Mouse (Mus musculus) liver, postnatal 0 days (tissue): Measurements from ENCODE around the gene Sv2a. TPM values are rescaled to one million over a fixed set of nuclear protein-coding genes. Genes with fewer than 3 reads are reported as not detected.
"Not testable (repeated sequence)": the region's sequence is repeated elsewhere in the genome, so short reads cannot be mapped to it uniquely, and the experiment has no call there.

ENCODE experiments used
- ATAC-seq: fragments of 200-750 bp; cut with Nextera tagmentation; 2 replicates; pipeline ENCODE4 v1.8.0; 2017; ENCODE audit warnings: mild to moderate bottlenecking, moderate library complexity
- DNase-seq: peaks from one replicate; pipeline ENCODE4 v3.0.0-alpha.2; 2016
- H3K27ac ChIP-seq: fragments of 300-500 bp; sonication (generic); 2 replicates; pipeline ENCODE4 v1.5.1; 2014; ENCODE audit warnings: antibody characterized with exemption, moderate library complexity, mild to moderate bottlenecking, low read depth
- H3K27me3 ChIP-seq: fragments of 300-500 bp; sonication (generic); 2 replicates; pipeline ENCODE4 v1.6.1; 2014; ENCODE audit warnings: low read length, control low read depth, mixed read lengths; ENCODE audit not compliant: insufficient read depth
- H3K36me3 ChIP-seq: fragments of 300-500 bp; sonication (generic); replicated peaks from 2 replicates; pipeline ENCODE4 v1.6.1; 2014; ENCODE audit warnings: mild to moderate bottlenecking, control low read depth, low read length, moderate library complexity, mixed read lengths; ENCODE audit not compliant: insufficient read depth
- H3K4me1 ChIP-seq: fragments of 300-500 bp; sonication (generic); 2 replicates; pipeline ENCODE4 v1.6.1; 2014; ENCODE audit warnings: antibody characterized with exemption, mild to moderate bottlenecking, control low read depth; ENCODE audit not compliant: insufficient read depth
- H3K4me2 ChIP-seq: fragments of 300-500 bp; sonication (generic); 2 replicates; pipeline ENCODE4 v1.6.1; 2014; ENCODE audit warnings: low read depth, mild to moderate bottlenecking, low read length, moderate library complexity, mixed read lengths
- H3K4me3 ChIP-seq: fragments of 300-500 bp; sonication (generic); 2 replicates; pipeline ENCODE4 v1.5.1; 2014; ENCODE audit warnings: low read depth, low read length
- H3K9ac ChIP-seq: fragments of 300-500 bp; sonication (generic); replicated peaks from 2 replicates; pipeline ENCODE4 v1.6.1; 2014; ENCODE audit warnings: mild to moderate bottlenecking, moderate library complexity
- H3K9me3 ChIP-seq: fragments of 300-500 bp; sonication (generic); 2 replicates; pipeline ENCODE4 v1.6.1; 2016; ENCODE audit warnings: mild to moderate bottlenecking, control low read depth, low read length, mixed read lengths
- CTCF ChIP-seq: sonication (generic); IDR thresholded peaks from 2 replicates; pipeline ENCODE4 v1.5.1; 2016; ENCODE audit warnings: antibody characterized with exemption, low read depth
- EP300 ChIP-seq: IDR thresholded peaks from 2 replicates; pipeline ENCODE4 v1.6.1; 2016; ENCODE audit warnings: antibody characterized with exemption, low read depth, mild to moderate bottlenecking
- WGBS: fragments of 180-500 bp; shearing (Covaris S2); extraction: QIAGEN DNeasy Blood & Tissue Kit; methylation state at CpG from one replicate; pipeline ENCODE4 v1.1.7; 2014; ENCODE audit not compliant: insufficient replicate concordance; 5-methylcytosine and 5-hydroxymethylcytosine counted together
- polyA plus RNA-seq: library from polyadenylated mRNA; unstranded; fragments of >200 nt; fragmentation: Nextera tagmentation; extraction: Ambion mirVana; gene quantifications from 2 replicates; pipeline ENCODE4 v1.2.1, GENCODE M21; 2015

Gene Sv2a
- polyA plus RNA-seq, 1 experiment from 2014 or later = 0.08 TPM

- Histone ChIP-seq H3K36me3 (peaks cover 30% of the 10 kb centered on the region), H3K9ac (peak within 1 kb of the TSS; percentile 82), H3K9me3 (no peaks in the 10 kb centered on the region), H3K4me1 (peaks cover 32% of the 10 kb centered on the region), H3K27me3 (no peaks in the 10 kb centered on the region), H3K4me3 (peak within 1 kb of the TSS; percentile 84), H3K4me2 (peak within 1 kb of the TSS; percentile 84), H3K27ac (peak within 1 kb of the TSS; percentile 93)
- peak; percentile 97 for DNase-seq
- TF ChIP-seq EP300 = peak; percentile 64; the same call in 1 of the 2 replicates
- no peak for TF ChIP-seq CTCF
- peak; percentile 95 for ATAC-seq
- WGBS = under 1% methylated on average over 56 of the region's 58 CpGs
Observed at GRCm38 (mm10) chr3:96172197-96173178, 8.5 kb upstream of the Sv2a start, which contains the start of gene Sf3b4. Gene Sf3b4, plus strand, starts transcription at chr3:96172332.

- H3K9me3 ChIP-seq = no peaks in the 10 kb centered on the region
- H3K4me1 ChIP-seq = peaks cover 27% of the 10 kb centered on the region
- H3K36me3 ChIP-seq = peaks cover 37% of the 10 kb centered on the region
- H3K4me2 ChIP-seq = peak overlapping the region; percentile 84
- peak overlapping the region; percentile 93; the same call in 1 of the 2 replicates for H3K27ac ChIP-seq
- ATAC-seq (no peak), DNase-seq (no peak)
- 30% methylated on average over 7 of the region's 7 CpGs for WGBS
- no peak for TF ChIP-seq EP300
- peak overlapping the region; percentile 82 for H3K9ac ChIP-seq
- H3K27me3 ChIP-seq = no peaks in the 10 kb centered on the region
- peak overlapping the region; percentile 84 for H3K4me3 ChIP-seq
Observed at GRCm38 (mm10) chr3:96173185-96173584, 7.8 kb upstream of the Sv2a start.

- not testable (repeated sequence) for H3K4me2 ChIP-seq
- peaks cover 42% of the 10 kb centered on the region for H3K36me3 ChIP-seq
Observed at GRCm38 (mm10) chr3:96174042-96174441, 6.9 kb upstream of the Sv2a start.

GRCm38 (mm10) chr3:96175251-96175650, 5.7 kb upstream of the Sv2a start:
- Histone ChIP-seq H3K4me3 (no peak overlapping the region), H3K9ac (no peak overlapping the region), H3K27ac (no peak overlapping the region), H3K36me3 (peaks cover 42% of the 10 kb centered on the region), H3K4me2 (no peak overlapping the region), H3K4me1 (peaks cover 26% of the 10 kb centered on the region), H3K27me3 (no peaks in the 10 kb centered on the region), H3K9me3 (no peaks in the 10 kb centered on the region)
- 90% methylated on average over 6 of the region's 6 CpGs for WGBS
- DNase-seq (no peak), ATAC-seq (no peak)
- TF ChIP-seq EP300 (no peak), CTCF (no peak)

More at GRCm38 (mm10) chr3:96174042-96174441, 6.9 kb upstream of the Sv2a start:
- not testable (repeated sequence) for H3K27me3 ChIP-seq, ATAC-seq, DNase-seq, H3K9me3 ChIP-seq, H3K27ac ChIP-seq, H3K9ac ChIP-seq, H3K4me3 ChIP-seq
- WGBS = 85% methylated on average over 4 of the region's 4 CpGs
- peaks cover 27% of the 10 kb centered on the region for H3K4me1 ChIP-seq

- 77% methylated on average over 4 of the region's 4 CpGs for WGBS
- no peak for DNase-seq
- peaks cover 6% of the 10 kb centered on the region for H3K4me1 ChIP-seq
- H3K27ac ChIP-seq = no peak overlapping the region
- no peak overlapping the region for H3K4me2 ChIP-seq
- no peak overlapping the region for H3K9ac ChIP-seq
- TF ChIP-seq CTCF (no peak), EP300 (no peak)
- peaks cover 39% of the 10 kb centered on the region for H3K36me3 ChIP-seq
- no peak for ATAC-seq
- no peaks in the 10 kb centered on the region for H3K27me3 ChIP-seq
- H3K9me3 ChIP-seq = no peaks in the 10 kb centered on the region
- H3K4me3 ChIP-seq = no peak overlapping the region
Observed at GRCm38 (mm10) chr3:96178427-96178826, 2.5 kb upstream of the Sv2a start.

- no peaks in the 10 kb centered on the region for H3K9me3 ChIP-seq
- H3K4me3 ChIP-seq = no peak overlapping the region
- ATAC-seq = no peak
- H3K27ac ChIP-seq = no peak overlapping the region
- H3K36me3 ChIP-seq = peaks cover 38% of the 10 kb centered on the region
- peaks cover 2% of the 10 kb centered on the region for H3K4me1 ChIP-seq
- no peaks in the 10 kb centered on the region for H3K27me3 ChIP-seq
- TF ChIP-seq EP300 (no peak), CTCF (no peak)
- H3K9ac ChIP-seq = no peak overlapping the region
- 85% methylated on average over 2 of the region's 2 CpGs for WGBS
- no peak overlapping the region for H3K4me2 ChIP-seq
- no peak for DNase-seq
Observed at GRCm38 (mm10) chr3:96178902-96179301, 2.0 kb upstream of the Sv2a start.
